Mouse (Mus musculus) lung, postnatal 14 days (tissue): ENCODE results near the gene Col6a5.
"Not testable (repeated sequence)": the region's sequence is repeated elsewhere in the genome, so short reads cannot be mapped to it uniquely, and the experiment has no call there.

Source experiments
- DNase-seq: peaks from one replicate; pipeline ENCODE4 v3.0.0; 2021

The Col6a5 gene

DNA sequence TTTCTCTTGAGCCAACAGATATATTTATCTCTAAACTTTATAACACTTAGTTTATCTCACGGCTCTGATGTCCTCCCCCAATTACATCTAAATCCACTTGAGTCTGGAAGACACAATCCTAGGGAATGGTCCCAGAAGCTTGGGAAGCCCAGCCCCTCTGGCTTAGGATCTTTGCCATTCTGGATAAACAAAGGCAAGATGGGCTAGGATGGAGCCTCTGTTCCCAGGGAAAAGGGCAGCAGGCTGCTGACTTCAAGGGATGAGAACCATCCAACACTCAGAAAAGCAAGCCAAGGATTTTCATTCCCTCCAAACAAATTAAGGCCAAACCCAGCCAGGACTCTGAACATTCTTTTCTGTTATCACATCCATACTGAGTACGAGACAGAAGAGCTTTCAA lies 51.1 kb downstream of the Col6a5 start:
- no peak for DNase-seq

DNA sequence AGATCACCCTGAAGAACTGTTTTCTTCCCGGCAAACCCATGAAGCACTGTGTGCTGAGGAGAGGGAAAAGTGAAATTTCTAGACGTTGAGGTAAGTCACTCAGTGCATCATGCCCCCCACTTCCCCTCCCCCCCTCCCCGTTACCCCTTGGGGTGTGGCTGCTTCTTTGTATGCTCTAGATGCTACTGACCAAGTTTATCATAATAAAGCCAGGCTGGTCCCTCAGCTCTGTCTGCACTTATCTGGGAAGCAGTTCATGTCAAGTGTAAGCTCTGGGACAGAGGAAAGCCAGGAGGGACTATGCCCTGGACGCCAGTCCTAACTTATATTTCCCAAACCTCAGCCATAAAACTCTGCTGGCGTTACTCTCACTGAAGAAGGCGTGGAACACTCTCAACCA lies 53.0 kb downstream of the Col6a5 start:
- no peak for DNase-seq

DNA sequence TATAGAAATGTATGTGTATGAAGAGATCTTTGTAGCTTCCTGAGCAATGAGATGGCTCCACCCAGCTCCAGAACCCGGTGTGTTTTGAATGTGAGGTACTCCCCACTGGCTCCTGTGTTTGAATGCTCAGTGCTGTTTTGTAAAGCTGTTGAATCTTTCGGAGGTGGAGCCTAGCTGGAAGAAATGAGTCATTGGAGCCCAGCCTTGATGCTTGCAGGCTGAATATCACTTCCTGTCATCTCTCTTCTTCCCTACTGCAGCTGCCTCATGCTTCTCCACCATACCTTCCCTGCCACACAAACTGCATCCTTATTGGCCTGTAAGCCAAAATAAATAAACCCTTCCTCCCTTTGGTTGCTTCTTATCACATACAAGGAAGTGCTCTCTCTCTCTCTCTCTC lies 72.9 kb downstream of the Col6a5 start:
- DNase-seq: no peak

DNA sequence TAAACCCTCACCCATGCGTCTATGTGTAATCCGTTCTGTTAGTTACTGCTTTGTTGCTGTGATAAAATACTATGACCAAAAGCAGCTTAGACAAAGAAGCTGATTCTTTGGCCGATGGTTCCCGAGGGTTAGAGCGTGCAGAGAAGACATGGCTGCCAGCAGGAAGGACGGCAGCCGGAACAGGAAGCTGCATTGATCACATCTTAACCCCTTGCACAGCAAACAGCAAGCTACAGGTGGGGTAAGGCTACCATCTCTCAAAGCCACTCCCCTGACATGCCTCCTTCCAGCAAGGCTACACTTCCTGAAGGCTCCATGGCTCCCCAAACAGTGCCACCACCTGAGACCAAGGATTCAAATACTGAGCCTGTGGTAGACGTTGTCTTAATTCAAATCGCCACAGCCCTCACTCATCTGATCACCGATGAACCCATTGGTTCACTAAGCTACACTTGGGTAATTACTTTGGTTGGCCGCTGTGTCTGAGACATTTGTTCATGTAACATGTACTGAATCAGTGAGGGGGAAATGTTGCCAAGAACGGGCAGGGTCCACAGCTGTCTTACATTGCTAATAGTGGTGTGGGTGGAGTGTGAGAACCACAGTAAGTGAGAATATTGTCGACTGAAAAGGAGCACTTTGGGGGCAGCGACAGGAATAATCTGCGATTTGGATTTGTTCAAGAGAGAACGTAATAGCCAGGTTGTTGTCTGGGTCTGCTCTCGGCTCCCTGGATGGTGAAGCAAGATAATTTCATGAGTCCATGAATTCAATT lies 75.6 kb downstream of the Col6a5 start:
- no peak for DNase-seq

DNA sequence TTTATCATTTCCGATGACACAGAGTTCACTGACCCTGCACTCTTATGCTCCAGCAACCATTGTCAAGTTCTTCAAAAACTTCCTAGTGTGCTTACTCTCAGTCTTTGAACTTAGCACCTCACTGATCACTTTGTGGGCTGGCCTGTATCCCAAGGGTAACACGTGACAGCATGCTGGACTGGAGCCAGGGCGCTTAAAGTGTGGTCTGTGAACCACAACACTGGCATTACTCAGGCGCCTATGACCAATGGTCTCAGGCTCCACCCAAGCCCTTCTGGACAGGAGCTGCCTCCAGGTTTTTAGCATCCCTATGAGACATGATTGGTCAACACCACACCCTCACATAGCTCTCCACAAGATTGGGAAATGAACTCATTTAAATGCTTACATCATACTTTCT lies 79.7 kb downstream of the Col6a5 start:
- DNase-seq: no peak

DNA sequence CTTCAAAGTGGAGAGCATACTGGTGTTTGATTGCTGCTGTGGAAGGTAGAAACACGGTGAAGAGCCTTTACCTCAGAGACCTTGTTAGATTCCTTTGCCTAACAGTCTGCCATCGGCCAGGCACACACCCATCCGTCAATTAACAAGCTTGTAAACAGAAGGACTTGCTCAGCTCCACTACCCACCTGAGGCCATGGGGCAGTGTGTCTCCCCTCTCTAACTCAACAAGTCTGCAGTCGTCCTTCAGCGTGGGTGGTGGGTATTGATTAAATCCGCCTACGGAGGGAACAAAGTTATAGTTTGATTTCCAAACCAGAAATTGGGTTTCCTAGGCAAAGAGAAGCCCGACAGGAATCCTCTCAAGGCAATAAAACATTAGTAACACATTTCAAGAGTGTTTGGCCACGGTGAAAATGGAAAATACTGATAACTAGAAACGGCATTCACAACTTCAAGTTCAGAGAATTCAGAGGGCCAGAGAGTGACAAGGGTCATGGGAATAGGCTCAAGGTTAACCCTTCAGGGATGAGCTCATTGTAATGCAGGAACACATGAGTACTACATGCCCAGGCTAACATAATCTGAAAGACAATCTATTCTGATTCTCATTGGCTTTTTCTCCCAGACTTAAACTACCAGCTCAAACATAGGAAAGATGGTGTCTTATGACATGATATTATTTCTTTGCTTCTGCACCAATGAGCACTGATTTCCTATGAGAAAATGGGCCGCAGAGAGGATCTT lies 81.9 kb downstream of the Col6a5 start:
- no peak for DNase-seq

DNA sequence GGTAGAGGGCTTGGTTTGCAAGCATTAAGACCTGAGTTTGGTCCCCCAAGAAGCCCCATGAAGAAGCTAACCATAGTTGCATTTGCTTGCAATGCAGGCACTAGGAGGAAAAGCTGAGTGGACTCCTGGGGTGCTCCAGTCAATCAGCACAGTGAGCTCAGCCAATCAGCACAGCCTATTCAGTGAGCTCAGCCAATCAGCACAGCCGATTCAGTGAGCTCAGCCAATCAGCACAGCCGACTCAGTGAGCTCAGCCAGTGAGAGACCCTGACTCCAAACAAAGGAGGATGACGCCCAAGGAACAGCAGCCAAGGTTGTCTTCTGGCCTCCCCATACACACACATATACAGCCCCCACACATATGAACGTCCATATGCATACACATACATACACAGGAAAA lies 84.3 kb downstream of the Col6a5 start:
- no peak for DNase-seq

DNA sequence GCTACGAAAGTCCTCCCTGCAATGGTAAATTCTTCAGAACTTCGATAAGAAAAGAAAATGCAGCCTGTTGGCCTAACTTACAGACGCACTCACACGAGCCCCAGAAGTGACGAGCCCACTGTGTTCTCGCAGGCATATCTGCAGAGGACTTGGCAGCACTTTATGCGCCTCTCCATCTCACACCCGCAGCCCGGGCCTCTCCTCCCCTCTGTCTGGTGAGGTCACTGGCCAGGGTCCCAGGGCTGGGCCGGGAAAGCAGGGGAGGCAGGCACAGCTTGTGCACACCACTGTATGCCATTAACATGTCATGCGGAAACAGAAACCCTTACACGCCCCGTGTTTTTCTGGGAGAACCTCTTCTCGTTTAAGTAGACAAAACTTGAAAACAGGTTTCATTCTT lies 88.8 kb downstream of the Col6a5 start:
- peak; percentile 3 for DNase-seq

DNA sequence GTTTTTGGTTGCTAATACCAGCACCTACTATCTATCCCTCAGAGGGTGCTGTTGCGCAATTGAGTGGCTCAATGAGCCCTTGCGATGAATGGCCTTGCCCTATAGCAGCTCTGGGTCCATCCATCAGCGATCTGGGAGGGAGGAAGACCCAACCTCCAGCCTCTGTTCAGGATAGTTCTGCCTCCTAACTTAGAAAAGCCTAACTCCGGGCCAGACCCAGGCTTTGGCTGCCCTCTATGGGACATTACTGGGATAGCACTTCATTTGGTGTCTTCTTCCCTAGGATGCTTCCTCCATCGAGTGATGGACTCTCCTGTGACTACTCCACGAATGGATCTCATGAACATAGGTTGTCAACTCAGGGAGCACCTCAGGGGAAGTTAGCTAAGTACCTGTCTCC lies 102.7 kb downstream of the Col6a5 start:
- peak; percentile 68 for DNase-seq

DNA sequence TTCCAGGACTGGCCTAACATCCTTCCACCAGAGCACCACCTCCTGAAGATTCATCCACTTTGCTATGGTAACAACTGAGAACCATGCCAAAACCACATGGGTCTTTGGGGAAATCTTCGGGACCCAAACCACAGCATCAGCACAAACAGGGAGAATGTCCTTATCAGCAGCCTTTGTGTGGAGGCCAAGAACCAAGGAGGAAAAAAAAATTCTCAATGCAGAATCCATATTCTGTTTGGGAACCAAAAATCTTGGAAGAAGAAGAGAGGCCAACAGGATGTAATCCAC lies 107.7 kb downstream of the Col6a5 start:
- no peak for DNase-seq

DNA sequence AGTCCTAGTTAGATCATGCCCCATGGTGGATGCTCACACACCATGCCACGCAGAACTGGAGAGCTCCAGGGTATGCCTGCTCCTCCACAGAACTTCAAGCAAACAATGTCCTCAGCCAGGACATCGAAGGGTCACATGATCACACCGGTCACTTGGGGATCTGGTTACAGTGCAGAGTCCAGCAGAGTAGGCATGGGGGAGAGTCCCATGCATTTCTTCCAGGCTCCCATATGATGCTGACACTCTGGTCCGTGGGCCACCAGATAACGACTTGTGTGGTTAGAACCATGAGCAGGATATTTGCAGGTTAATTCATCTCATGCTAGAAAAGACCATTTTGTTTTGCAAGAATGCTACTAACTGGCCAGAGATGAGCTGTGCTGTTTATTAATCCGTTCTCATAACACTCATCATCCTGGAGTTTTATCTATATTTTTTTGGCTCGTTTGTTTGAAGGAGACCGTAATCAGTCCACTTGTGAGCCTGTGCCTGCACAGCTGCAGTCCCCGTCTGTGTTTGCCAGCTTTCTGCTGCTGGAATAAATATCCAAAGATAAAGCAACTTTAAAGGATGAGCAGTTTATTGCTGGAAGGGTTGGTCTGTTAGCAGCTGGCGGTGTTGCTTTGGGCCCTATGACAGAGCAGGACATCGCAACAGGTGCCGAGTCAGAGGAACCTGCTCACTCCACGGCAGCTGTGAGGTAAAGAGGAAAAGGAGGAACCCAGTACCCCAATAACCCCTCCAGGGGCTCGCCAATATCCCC lies 108.2 kb downstream of the Col6a5 start:
- no peak for DNase-seq

DNA sequence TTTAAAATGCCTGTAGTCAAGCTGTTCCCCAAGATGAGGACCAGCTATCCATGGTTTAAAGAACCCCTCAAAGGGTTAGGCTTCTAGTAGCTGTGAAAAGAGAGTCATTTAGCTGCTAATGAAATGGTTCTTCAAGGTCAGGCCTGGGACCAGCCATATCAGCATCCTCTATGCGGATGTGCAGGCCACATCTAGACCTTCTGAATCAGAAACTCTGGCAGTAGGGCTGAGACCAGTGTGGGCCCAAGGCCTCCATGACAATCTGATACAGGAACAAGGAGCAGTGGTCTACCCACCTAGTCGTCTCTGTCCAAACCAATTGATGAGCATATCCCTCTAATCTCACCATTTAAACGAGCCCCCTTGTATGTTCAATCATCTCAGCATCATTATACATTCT lies 109.4 kb downstream of the Col6a5 start:
- DNase-seq: no peak

DNA sequence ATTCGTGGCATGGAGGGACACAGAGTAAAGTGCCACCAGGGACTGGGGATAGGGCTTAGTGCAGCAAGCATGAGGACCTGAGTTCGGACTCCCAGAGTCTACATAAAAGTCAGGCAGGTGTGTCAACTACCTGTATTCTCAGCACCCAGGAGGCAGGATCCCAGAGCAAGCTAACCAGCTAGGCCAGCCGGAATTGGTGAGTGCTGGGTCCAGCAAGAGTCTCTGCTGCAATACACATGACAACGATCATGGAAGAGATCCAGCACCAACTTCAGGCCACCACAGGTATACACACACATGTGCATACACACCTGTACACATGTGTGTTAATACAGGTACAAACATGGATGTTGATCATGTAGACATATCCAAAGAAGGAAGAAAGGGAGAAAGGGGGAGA lies 112.0 kb downstream of the Col6a5 start:
- no peak for DNase-seq

DNA sequence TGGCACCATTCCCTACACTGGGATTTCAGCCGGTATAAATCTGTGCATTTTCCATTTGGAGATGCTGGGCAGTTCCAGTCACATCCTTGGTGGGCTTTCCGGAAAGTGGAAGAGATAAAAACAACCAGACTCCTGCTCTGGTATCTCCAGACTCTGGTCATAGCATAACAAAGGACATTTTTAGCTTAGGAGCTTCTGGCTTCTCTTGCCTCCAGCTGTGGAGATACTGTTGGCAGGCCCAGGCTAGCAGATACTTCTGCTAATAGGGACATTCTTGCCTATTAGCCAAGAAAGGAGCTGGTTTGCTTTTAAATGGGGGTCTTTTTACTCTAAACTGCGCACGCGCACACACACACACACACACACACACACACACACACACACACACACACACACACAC lies 113.2 kb downstream of the Col6a5 start:
- DNase-seq: no peak

DNA sequence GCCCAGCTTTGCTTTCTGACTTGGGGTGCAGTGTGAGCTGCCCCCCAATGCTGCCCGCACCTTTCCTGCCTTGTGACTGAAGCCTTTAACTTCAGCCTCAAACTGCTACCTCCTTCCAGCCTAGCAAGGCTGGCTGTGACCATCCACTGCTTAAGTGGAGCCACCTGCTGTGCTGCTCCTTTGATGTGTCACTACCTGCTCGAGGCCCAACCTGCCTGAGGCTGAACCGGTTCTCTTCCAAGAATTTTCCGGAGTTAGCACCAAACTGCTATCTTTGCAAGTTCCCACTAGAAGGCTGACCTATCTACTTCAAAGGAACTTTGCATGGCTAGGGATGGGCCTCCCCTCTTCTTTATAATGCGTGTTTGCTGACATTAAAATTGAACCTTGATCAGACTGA lies 119.1 kb downstream of the Col6a5 start:
- DNase-seq: not testable (repeated sequence)

DNA sequence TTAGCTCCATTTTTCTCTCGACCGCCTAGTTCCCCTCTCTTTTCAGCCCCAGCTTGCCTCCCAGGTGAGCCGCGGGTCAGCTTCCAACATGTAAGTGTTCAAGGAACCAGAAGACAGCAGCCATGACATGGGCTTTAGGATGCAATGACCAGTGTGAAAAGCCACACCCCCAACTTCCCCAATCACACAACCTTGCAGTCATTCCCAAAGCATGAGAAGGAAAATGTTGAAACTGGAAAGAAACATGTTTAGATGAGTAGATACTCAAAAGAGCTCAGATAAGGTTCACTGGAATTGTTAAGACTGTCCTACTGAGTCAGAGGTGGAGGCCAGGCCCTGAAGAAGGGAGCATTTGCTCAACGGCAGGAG lies 121.3 kb downstream of the Col6a5 start:
- DNase-seq: no peak

DNA sequence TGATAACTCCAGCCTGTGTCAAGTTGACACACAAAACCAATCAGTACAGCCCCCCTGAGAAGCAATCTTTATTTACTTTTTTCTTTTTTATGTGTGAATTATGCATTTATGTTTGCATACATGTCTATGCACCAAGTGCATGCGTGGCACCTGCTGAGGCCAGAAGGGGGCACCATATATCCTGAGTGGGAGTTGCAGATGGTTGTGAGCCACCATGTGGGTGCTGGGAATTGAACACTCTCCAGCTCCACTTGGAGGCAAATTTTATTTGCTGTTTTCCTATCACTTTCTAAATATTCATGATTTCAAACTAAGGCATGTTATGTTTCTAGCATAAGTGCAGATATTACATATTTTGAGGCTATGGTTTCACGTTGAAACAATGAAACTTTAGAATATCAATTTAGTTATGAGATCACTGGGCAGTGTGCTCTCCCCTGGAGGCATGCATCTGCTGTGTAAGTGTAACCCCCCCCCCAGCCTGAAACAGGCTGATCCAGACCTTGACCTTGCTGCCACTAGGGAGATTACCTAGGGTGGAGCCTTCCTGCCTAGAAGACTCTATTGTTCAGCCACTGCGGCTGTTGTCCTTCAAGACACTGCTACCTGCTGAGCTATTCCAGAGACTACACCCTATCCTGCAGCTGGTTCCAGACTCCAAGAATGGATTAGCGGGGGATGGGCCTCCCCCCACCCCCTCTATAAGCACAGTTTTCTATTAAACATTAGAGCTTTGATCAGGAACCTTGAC lies 121.9 kb downstream of the Col6a5 start:
- DNase-seq: no peak

DNA sequence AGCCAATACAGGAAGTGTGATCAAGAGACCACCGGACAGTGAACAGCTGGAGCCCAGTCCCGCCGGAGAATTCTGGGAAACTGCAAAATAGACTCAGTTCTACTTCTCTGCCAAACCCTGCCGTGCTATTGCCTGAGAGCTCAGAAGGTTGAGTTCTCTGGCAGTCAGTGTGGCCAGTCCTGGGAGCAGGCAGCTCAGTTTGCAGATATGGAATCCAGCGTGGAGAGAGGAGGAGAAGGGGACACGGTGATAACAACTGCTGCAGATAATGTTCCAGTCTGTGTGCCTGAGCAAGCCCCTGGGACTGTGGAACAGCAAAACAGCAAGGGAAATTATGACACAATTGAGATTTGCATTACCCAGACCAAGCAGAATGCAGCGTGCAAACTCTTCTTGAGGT lies 124.9 kb downstream of the Col6a5 start:
- no peak for DNase-seq

DNA sequence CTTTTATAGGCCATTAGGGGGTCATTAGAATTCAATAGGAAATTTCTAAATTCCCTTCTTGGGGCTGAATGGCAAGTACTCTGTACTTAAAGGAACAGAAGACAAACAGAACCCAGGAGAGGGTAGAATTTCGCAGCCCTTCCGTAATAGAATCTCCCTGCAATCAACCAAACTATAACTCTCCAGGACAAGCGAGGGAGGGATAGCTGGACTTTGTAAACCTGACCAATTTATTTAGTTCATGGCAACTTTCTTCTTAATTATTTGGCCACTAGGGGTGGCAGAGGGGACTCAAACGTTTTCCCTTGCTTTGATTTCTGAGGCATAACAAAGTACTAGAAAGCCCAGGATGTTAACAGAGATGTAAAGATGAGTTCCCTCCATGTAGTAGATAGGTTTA lies 125.6 kb downstream of the Col6a5 start:
- DNase-seq: no peak

DNA sequence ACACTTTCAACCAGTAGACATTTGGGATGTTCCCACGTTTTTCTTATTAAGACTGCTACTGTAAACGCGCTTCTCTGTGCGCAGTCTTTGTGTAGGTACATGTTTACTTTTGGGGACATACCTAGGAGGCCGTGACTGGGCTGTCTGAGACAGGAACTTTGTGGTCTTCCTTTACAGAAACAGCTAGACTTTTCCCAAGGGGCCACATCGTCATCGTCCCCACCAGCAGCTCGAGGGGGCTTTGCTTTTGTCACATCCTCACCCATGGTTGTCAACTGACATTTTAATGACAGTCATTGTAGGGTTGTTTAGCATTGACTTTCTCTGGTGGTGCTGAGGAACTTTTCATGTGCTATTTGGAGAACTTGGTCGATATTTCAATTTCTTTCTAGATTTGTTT lies 129.2 kb downstream of the Col6a5 start:
- no peak for DNase-seq

DNA sequence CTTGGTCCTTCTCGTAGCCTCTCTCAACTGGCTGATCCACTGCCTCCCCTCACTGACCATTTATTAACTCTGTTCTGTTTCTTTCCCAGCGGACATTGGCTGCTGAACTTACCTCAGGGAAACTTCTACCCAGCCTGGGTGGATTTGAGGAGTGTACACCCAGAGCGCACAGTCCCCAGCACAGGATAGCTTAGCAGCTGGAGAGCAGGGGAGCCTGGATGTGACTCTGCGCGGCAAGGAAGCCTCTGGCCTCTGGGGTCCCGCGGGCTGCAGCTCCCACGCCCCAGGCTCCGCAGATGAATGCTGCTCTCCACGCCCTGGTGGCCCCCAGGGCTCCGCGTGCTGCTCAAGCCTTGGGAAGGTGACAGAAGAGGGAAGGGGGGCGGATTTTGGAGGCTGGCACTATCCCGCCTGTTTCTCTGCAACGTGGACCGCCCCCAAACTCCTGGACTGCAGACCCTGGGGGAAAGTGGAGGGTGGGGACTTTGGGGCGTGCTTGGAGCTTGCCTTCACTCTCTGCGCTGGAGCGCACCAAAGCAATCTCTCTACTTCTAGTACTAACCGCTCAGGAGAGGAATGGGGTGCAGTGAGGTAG lies 132.6 kb downstream of the Col6a5 start, which contains the start of gene Col6a6:
Gene Col6a6 (minus strand): TSS at position 370 of the 595 bp plus-strand sequence.
- DNase-seq: no peak

DNA sequence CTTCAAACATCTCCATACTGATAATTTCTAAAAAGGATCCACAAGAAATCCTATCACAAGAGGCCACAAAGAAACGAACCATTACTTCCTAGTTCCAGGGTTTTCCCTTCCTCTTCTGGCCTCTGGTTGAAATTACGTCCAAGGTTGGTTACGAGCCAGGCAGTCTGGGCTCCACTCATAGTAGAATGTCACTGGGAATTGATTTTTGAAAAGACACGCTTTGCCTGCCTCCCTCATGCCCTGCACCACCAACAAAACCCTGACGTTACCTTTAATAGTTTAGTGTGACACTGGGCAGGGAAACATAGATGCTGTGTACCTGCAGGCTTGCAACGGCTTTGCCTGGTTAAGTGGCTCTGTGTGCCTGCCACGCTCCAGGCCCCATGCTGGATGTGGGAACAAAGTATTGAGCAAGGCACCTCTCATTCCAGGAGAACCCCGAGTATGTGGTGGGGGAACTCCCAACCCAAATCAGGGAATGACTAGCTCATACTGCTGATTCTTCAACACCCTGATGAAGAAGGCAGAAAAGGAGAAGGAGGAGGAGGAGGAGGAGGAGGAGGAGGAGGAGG lies 133.3 kb downstream of the Col6a5 start:
- DNase-seq: peak; percentile 32

DNA sequence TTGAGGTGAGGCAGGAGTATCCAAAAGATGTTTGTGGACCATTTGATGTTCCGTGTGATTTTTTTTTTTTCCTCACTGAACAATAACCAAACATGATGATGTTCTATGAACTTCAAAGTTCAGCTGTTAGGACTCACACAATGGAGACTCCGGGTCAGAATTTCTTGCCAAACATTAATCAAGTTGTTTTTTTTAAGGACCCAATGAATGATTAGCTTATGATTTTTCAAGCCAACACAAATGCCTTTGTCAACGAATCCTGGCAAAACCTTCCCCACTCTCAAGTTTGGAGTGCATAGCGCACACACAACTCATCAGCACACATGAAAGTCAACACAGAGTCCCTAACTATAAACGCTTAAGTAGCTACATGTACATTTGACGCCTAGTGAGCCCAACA lies 139.7 kb downstream of the Col6a5 start:
- no peak for DNase-seq
